Mouse (Mus musculus): Measurements from ENCODE around the gene Zfyve28. TPM values are rescaled to one million over a fixed set of nuclear protein-coding genes. Genes with fewer than 3 reads are reported as not detected.

The Zfyve28 gene
- total and polyA plus RNA-seq, 3 experiments = 0.12 to 0.14 TPM; not detected in 1

- TF ChIP-seq ZNF384 (IDR thresholded peaks at IDR 0.05; ENCODE audit: low read depth, low read length) (no peak), NRF1 (IDR thresholded peaks at IDR 0.05; ENCODE audit: insufficient read depth, low read depth, low read length, poor library complexity, severe bottlenecking) (no peak), TBP (IDR thresholded peaks at IDR 0.05; ENCODE audit: low read depth, low read length) (0 out of 2 replicates have a peak, but pooled peaks have one; percentile 11)
- no peaks in the 10 kb centered on the region for H3K79me2 ChIP-seq (ENCODE audit: control insufficient read depth, insufficient read depth, low read length, poor library complexity)
- DNase-seq (ENCODE audit: low read depth, low spot score) = no peak
These were observed 29.0 kb downstream of the Zfyve28 start for GRCm38 (mm10) chr5:34259172-34259816.

GRCm38 (mm10) chr5:34255189-34255588 is 33.1 kb downstream of the Zfyve28 start:
- peaks cover 35 to 39% of the 10 kb centered on the region in 2 experiments for H3K27me3 ChIP-seq (ENCODE audit: control insufficient read depth in 1 of 2, insufficient read depth in 2 of 2, low read length in 2 of 2)
- no peak overlapping the region for H3K27ac ChIP-seq (ENCODE audit: control insufficient read depth, low read depth, low read length)
- no peaks in the 10 kb centered on the region for H3K9me3 ChIP-seq (replicated peaks; ENCODE audit: insufficient read depth, low read length)
- TF ChIP-seq ZC3H11A (IDR thresholded peaks at IDR 0.05; ENCODE audit: low read depth, low read length) (0 out of 2 replicates have a peak, but pooled peaks have one; percentile 4), SMC3 (IDR thresholded peaks at IDR 0.05; ENCODE audit: low read depth, low read length) (peak; percentile 61), EP300 (IDR thresholded peaks at IDR 0.05; ENCODE audit: low read depth in 1 of 2, low read length in 2 of 2) (no peak), CTCF (IDR thresholded peaks at IDR 0.05 in 2 of 3, conservative IDR thresholded peaks at IDR 0.05 in 1 of 3; ENCODE audit: control insufficient read depth in 1 of 3, insufficient read depth in 1 of 3, low read depth in 2 of 3, low read length in 3 of 3, poor library complexity in 1 of 3, severe bottlenecking in 1 of 3) (peak; percentile 26 to 62 (median 37); a peak in 5 of 6 replicates), RAD21 (IDR thresholded peaks at IDR 0.05; ENCODE audit: low read depth, low read length) (peak; percentile 45)
- H3K4me1 ChIP-seq (ENCODE audit: control insufficient read depth in 1 of 2, insufficient read depth in 2 of 2, low read length in 2 of 2) = no peaks in the 10 kb centered on the region
- H3K79me2 ChIP-seq (ENCODE audit: control insufficient read depth, insufficient read depth, low read length, poor library complexity) = no peaks in the 10 kb centered on the region
- DNase-seq (ENCODE audit: low read depth, low spot score) = peak; percentile 36
- no peaks in the 10 kb centered on the region for H3K36me3 ChIP-seq (ENCODE audit: control insufficient read depth in 1 of 2, insufficient read depth in 2 of 2, low read length in 2 of 2)
- no peak overlapping the region for H3K9ac ChIP-seq (ENCODE audit: control insufficient read depth, low read depth, low read length, poor library complexity, severe bottlenecking)
- H3K4me3 ChIP-seq (ENCODE audit: control insufficient read depth in 1 of 2, insufficient read depth in 1 of 2, low read depth in 2 of 2, low read length in 2 of 2) = no peak overlapping the region

More at GRCm38 (mm10) chr5:34259172-34259816, 29.0 kb downstream of the Zfyve28 start:
- Histone ChIP-seq H3K27me3 (ENCODE audit: control insufficient read depth in 1 of 2, insufficient read depth in 2 of 2, low read length in 2 of 2) (peaks cover 24 to 33% of the 10 kb centered on the region in 2 experiments), H3K27ac (ENCODE audit: control insufficient read depth, low read depth, low read length) (no peak overlapping the region), H3K4me3 (ENCODE audit: control insufficient read depth in 1 of 2, insufficient read depth in 1 of 2, low read depth in 2 of 2, low read length in 2 of 2) (no peak overlapping the region), H3K9ac (ENCODE audit: control insufficient read depth, low read depth, low read length, poor library complexity, severe bottlenecking) (no peak overlapping the region), H3K36me3 (ENCODE audit: control insufficient read depth in 1 of 2, insufficient read depth in 2 of 2, low read length in 2 of 2) (no peaks in the 10 kb centered on the region), H3K4me1 (ENCODE audit: control insufficient read depth in 1 of 2, insufficient read depth in 2 of 2, low read length in 2 of 2) (no peaks in the 10 kb centered on the region), H3K9me3 (replicated peaks; ENCODE audit: insufficient read depth, low read length) (no peaks in the 10 kb centered on the region)

- Histone ChIP-seq H3K27ac (ENCODE audit: control insufficient read depth, low read depth, low read length) (no peak overlapping the region), H3K36me3 (ENCODE audit: control insufficient read depth in 1 of 2, insufficient read depth in 2 of 2, low read length in 2 of 2) (no peaks in the 10 kb centered on the region), H3K9ac (ENCODE audit: control insufficient read depth, low read depth, low read length, poor library complexity, severe bottlenecking) (no peak overlapping the region), H3K9me3 (replicated peaks; ENCODE audit: insufficient read depth, low read length) (no peaks in the 10 kb centered on the region), H3K4me3 (ENCODE audit: control insufficient read depth in 1 of 2, insufficient read depth in 1 of 2, low read depth in 2 of 2, low read length in 2 of 2) (no peak overlapping the region), H3K27me3 (ENCODE audit: control insufficient read depth in 1 of 2, insufficient read depth in 2 of 2, low read length in 2 of 2) (peaks cover 32 to 34% of the 10 kb centered on the region in 2 experiments), H3K79me2 (ENCODE audit: control insufficient read depth, insufficient read depth, low read length, poor library complexity) (no peaks in the 10 kb centered on the region), H3K4me1 (ENCODE audit: control insufficient read depth in 1 of 2, insufficient read depth in 2 of 2, low read length in 2 of 2) (no peaks in the 10 kb centered on the region)
- no peak for TF ChIP-seq MYB (IDR thresholded peaks at IDR 0.05; ENCODE audit: low read depth, low read length)
- TF ChIP-seq MXI1 (IDR thresholded peaks at IDR 0.05; ENCODE audit: low read depth, low read length) = no peak
- TF ChIP-seq UBTF (IDR thresholded peaks at IDR 0.05; ENCODE audit: borderline replicate concordance, insufficient read depth, low read depth, low read length) = no peak
- no peak for TF ChIP-seq CTCF (IDR thresholded peaks at IDR 0.05 in 2 of 3, conservative IDR thresholded peaks at IDR 0.05 in 1 of 3; ENCODE audit: control insufficient read depth in 1 of 3, insufficient read depth in 1 of 3, low read depth in 2 of 3, low read length in 3 of 3, poor library complexity in 1 of 3, severe bottlenecking in 1 of 3)
- no peak for TF ChIP-seq TAL1 (IDR thresholded peaks at IDR 0.05; ENCODE audit: low read length)
- no peak for TF ChIP-seq POLR2AphosphoS5 (IDR thresholded peaks at IDR 0.05; ENCODE audit: borderline replicate concordance, low read depth, low read length)
- TF ChIP-seq EP300 (IDR thresholded peaks at IDR 0.05; ENCODE audit: low read depth in 1 of 2, low read length in 2 of 2) = no peak
- no peak for TF ChIP-seq MAZ (IDR thresholded peaks at IDR 0.05; ENCODE audit: low read depth, low read length)
- TF ChIP-seq E2F4 (IDR thresholded peaks at IDR 0.05; ENCODE audit: borderline replicate concordance, low read depth, low read length) = no peak
- no peak for TF ChIP-seq MAX (IDR thresholded peaks at IDR 0.05; ENCODE audit: low read length)
- no peak for TF ChIP-seq ZNF384 (IDR thresholded peaks at IDR 0.05; ENCODE audit: low read depth, low read length)
- TF ChIP-seq MYC (IDR thresholded peaks at IDR 0.05; ENCODE audit: low read depth, low read length) = no peak
- TF ChIP-seq JUND (IDR thresholded peaks at IDR 0.05; ENCODE audit: low read depth, low read length) = no peak
- no peak for TF ChIP-seq TBP (IDR thresholded peaks at IDR 0.05; ENCODE audit: low read depth, low read length)
- no peak for TF ChIP-seq SIN3A (IDR thresholded peaks at IDR 0.05; ENCODE audit: low read length)
- no peak for TF ChIP-seq USF1 (IDR thresholded peaks at IDR 0.05; ENCODE audit: low read depth, low read length)
- DNase-seq (ENCODE audit: low read depth, low spot score) = no peak
These were observed 33.9 kb downstream of the Zfyve28 start for GRCm38 (mm10) chr5:34254309-34254708.

Data from MEL (cell line).